Mouse (Mus musculus): Measurements from ENCODE around the gene AK157302.

DNA sequence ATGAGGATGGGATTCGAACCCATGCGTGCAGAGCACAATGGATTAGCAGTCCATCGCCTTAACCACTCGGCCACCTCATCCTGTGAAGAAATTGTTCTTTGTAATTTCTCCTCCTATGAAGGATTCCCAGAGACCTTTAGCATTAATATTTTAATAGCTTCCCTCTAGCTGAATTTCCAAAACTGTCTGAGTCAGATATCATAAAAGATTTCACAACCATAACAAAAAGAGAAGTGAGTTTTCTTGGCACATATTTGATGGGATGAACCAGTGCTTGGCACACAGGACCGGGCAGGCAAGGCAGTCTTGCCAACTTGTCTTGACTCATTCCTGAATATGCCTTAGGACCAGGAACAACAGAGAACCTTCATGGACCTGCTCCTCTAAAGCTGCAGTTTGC, 2.2 kb upstream of the AK157302 start:
- no peak for TF ChIP-seq CTCF (IDR thresholded peaks at IDR 0.05; ENCODE audit: borderline replicate concordance, control insufficient read depth, extremely low read depth, insufficient read depth, low read length, poor library complexity)
- TF ChIP-seq POLR2A (IDR thresholded peaks at IDR 0.05; ENCODE audit: control insufficient read depth, extremely low read depth, insufficient read depth, low read length, poor library complexity) = no peak

Data from thymus, adult 2 months (tissue).